Mouse (Mus musculus) right cerebral cortex, adult 2 months (tissue): ENCODE data around the gene Vps45.
A peak's percentile ranks its signal among the peaks of the same experiment; 100 is the strongest.
"Not testable (repeated sequence)": the region's sequence is repeated elsewhere in the genome, so short reads cannot be mapped to it uniquely, and the experiment has no call there.

Source experiments
- DNase-seq, 2 experiments: peaks; one replicate each; pipeline ENCODE4 v3.0.0; 2021 to 2022; ENCODE audit warnings: low spot score in 2 of 2

Gene Vps45

GRCm38 (mm10) chr3:95972873-95973634 is 85.2 kb downstream of the Vps45 start:
- no peak for DNase-seq

GRCm38 (mm10) chr3:95972251-95972872 is 85.9 kb downstream of the Vps45 start:
- no peak for DNase-seq

- DNase-seq: not testable (repeated sequence)
Observed at GRCm38 (mm10) chr3:95970661-95971060, 87.6 kb downstream of the Vps45 start.

- DNase-seq: no peak
Observed at GRCm38 (mm10) chr3:95969277-95969676, 89.0 kb downstream of the Vps45 start.

- peak; percentile 62 to 68 for DNase-seq
Observed at GRCm38 (mm10) chr3:95965518-95966451, 92.5 kb downstream of the Vps45 start.

- DNase-seq: peak; percentile 29 to 40
Observed at GRCm38 (mm10) chr3:95963681-95964080, 94.6 kb downstream of the Vps45 start.

GRCm38 (mm10) chr3:95963230-95963629 is 95.0 kb downstream of the Vps45 start:
- no peak for DNase-seq

- not testable (repeated sequence) for DNase-seq
Observed at GRCm38 (mm10) chr3:95962182-95962581, 96.1 kb downstream of the Vps45 start.

- DNase-seq: no peak
Observed at GRCm38 (mm10) chr3:95959807-95960206, 98.5 kb downstream of the Vps45 start.

GRCm38 (mm10) chr3:95959082-95959481 is 99.2 kb downstream of the Vps45 start:
- DNase-seq: no peak

- DNase-seq: peak; percentile 43 to 48
Observed at GRCm38 (mm10) chr3:95957359-95958148, 100.7 kb downstream of the Vps45 start.

GRCm38 (mm10) chr3:95955318-95955717 is 102.9 kb downstream of the Vps45 start:
- DNase-seq: no peak

GRCm38 (mm10) chr3:95954648-95955173 is 103.6 kb downstream of the Vps45 start:
- not testable (repeated sequence) for DNase-seq

- no peak for DNase-seq
Observed at GRCm38 (mm10) chr3:95953522-95953921, 104.7 kb downstream of the Vps45 start.

GRCm38 (mm10) chr3:95953023-95953422 is 105.2 kb downstream of the Vps45 start:
- DNase-seq: no peak

GRCm38 (mm10) chr3:95951566-95951965 is 106.7 kb downstream of the Vps45 start:
- DNase-seq: not testable (repeated sequence)

- peak; percentile 88 to 97 for DNase-seq
Observed at GRCm38 (mm10) chr3:95950763-95951551, 107.3 kb downstream of the Vps45 start.
